Mouse (Mus musculus): ENCODE measurements around the gene Lrrtm3. TPM values are rescaled to one million over a fixed set of nuclear protein-coding genes. Genes with fewer than 3 reads are reported as not detected.

Lrrtm3 gene
- total and polyA plus RNA-seq, 3 experiments, result 0.08 to 0.43 (median 0.14) TPM

DNA sequence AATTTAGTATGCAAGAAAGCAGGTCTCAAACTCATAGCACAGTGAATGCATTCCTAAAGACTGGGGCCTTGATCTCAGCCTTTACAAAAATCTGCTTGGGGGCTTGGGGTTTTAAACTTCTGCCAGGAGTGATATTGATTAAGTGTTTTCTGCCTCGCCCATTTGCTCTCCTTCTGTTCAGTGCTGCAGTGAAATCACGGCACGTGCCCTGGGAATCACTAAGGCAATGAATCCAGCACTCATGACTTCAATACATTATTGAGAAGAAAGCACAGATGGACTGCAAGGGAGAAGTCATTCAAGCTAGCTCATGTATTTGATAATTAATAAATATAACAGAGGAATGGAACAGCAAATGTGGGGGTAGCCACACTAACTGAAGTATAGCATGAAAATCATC is 144.5 kb downstream of the Lrrtm3 start:
- Histone ChIP-seq H3K27ac (no peak overlapping the region), H3K36me3 (ENCODE audit: control insufficient read depth, insufficient read depth, low read length) (peaks cover 2% of the 10 kb centered on the region), H3K79me2 (replicated peaks; ENCODE audit: control insufficient read depth, insufficient read depth, low read length) (no peaks in the 10 kb centered on the region), H3K4me1 (ENCODE audit: control insufficient read depth, insufficient read depth, low read length) (peaks cover 2% of the 10 kb centered on the region), H3K9ac (ENCODE audit: low read depth, low read length) (no peak overlapping the region), H3K4me3 (no peak overlapping the region), H3K27me3 (ENCODE audit: control insufficient read depth, insufficient read depth, low read length) (no peaks in the 10 kb centered on the region)
- TF ChIP-seq EP300 (IDR thresholded peaks at IDR 0.05; ENCODE audit: insufficient read depth, low read depth, low read length) (no peak), CTCF (IDR thresholded peaks at IDR 0.05) (no peak), POLR2A (IDR thresholded peaks at IDR 0.05; ENCODE audit: insufficient read depth, low read depth, low read length) (no peak)
- 93% methylated on average over 3 of the region's 3 CpGs for WGBS
- intact Hi-C loops (cut with DNase I), result no loop called here
- no peak for DNase-seq

- H3K36me3 ChIP-seq (ENCODE audit: control insufficient read depth, insufficient read depth, low read length), result no peaks in the 10 kb centered on the region
- no peaks in the 10 kb centered on the region for H3K27me3 ChIP-seq (ENCODE audit: control insufficient read depth, insufficient read depth, low read length)
- no peaks in the 10 kb centered on the region for H3K79me2 ChIP-seq (replicated peaks; ENCODE audit: control insufficient read depth, insufficient read depth, low read length)
- no peak overlapping the region for H3K9ac ChIP-seq (ENCODE audit: low read depth, low read length)
- H3K27ac ChIP-seq, result no peak overlapping the region
- WGBS, result 59% methylated on average over 5 of the region's 5 CpGs
- no peaks in the 10 kb centered on the region for H3K4me1 ChIP-seq (ENCODE audit: control insufficient read depth, insufficient read depth, low read length)
- intact Hi-C loops (cut with DNase I), result no loop called here
- TF ChIP-seq EP300 (IDR thresholded peaks at IDR 0.05; ENCODE audit: insufficient read depth, low read depth, low read length) (no peak), CTCF (IDR thresholded peaks at IDR 0.05) (no peak), POLR2A (IDR thresholded peaks at IDR 0.05; ENCODE audit: insufficient read depth, low read depth, low read length) (no peak)
- no peak for DNase-seq
- no peak overlapping the region for H3K4me3 ChIP-seq
These were observed 156.1 kb downstream of the Lrrtm3 start for GRCm38 (mm10) chr10:63933946-63934345.

GRCm38 (mm10) chr10:63927334-63927733 is 162.7 kb downstream of the Lrrtm3 start, which contains the start of gene Gm10118:
Gene Gm10118 (minus strand): TSS chr10:63927434.
- Histone ChIP-seq H3K79me2 (replicated peaks; ENCODE audit: control insufficient read depth, insufficient read depth, low read length) (no peaks in the 10 kb centered on the region), H3K27me3 (ENCODE audit: control insufficient read depth, insufficient read depth, low read length) (no peaks in the 10 kb centered on the region), H3K27ac (no peak within 1 kb of the TSS), H3K4me1 (ENCODE audit: control insufficient read depth, insufficient read depth, low read length) (no peaks in the 10 kb centered on the region), H3K9ac (ENCODE audit: low read depth, low read length) (no peak within 1 kb of the TSS), H3K36me3 (ENCODE audit: control insufficient read depth, insufficient read depth, low read length) (no peaks in the 10 kb centered on the region), H3K4me3 (no peak within 1 kb of the TSS)
- intact Hi-C loops (cut with DNase I), result no loop called here
- no peak for DNase-seq
- TF ChIP-seq EP300 (IDR thresholded peaks at IDR 0.05; ENCODE audit: insufficient read depth, low read depth, low read length) (no peak), CTCF (IDR thresholded peaks at IDR 0.05) (no peak)

- TF ChIP-seq CTCF (IDR thresholded peaks at IDR 0.05) (no peak), EP300 (IDR thresholded peaks at IDR 0.05; ENCODE audit: insufficient read depth, low read depth, low read length) (no peak), POLR2A (IDR thresholded peaks at IDR 0.05; ENCODE audit: insufficient read depth, low read depth, low read length) (no peak)
- Histone ChIP-seq H3K36me3 (ENCODE audit: control insufficient read depth, insufficient read depth, low read length) (no peaks in the 10 kb centered on the region), H3K27ac (no peak overlapping the region), H3K4me3 (no peak overlapping the region), H3K79me2 (replicated peaks; ENCODE audit: control insufficient read depth, insufficient read depth, low read length) (no peaks in the 10 kb centered on the region), H3K27me3 (ENCODE audit: control insufficient read depth, insufficient read depth, low read length) (no peaks in the 10 kb centered on the region), H3K9ac (ENCODE audit: low read depth, low read length) (no peak overlapping the region), H3K4me1 (ENCODE audit: control insufficient read depth, insufficient read depth, low read length) (no peaks in the 10 kb centered on the region)
- DNase-seq, result no peak
- intact Hi-C loops (cut with DNase I), result no loop called here
These were observed 181.2 kb downstream of the Lrrtm3 start for GRCm38 (mm10) chr10:63908878-63909277.

GRCm38 (mm10) chr10:63899891-63900290 is 190.2 kb downstream of the Lrrtm3 start:
- no peaks in the 10 kb centered on the region for H3K27me3 ChIP-seq (ENCODE audit: control insufficient read depth, insufficient read depth, low read length)
- no peaks in the 10 kb centered on the region for H3K4me1 ChIP-seq (ENCODE audit: control insufficient read depth, insufficient read depth, low read length)
- no peaks in the 10 kb centered on the region for H3K79me2 ChIP-seq (replicated peaks; ENCODE audit: control insufficient read depth, insufficient read depth, low read length)
- TF ChIP-seq CTCF (IDR thresholded peaks at IDR 0.05), result no peak
- no peak for TF ChIP-seq POLR2A (IDR thresholded peaks at IDR 0.05; ENCODE audit: insufficient read depth, low read depth, low read length)
- no peak for TF ChIP-seq EP300 (IDR thresholded peaks at IDR 0.05; ENCODE audit: insufficient read depth, low read depth, low read length)
- H3K36me3 ChIP-seq (ENCODE audit: control insufficient read depth, insufficient read depth, low read length), result no peaks in the 10 kb centered on the region
- H3K4me3 ChIP-seq, result no peak overlapping the region
- H3K27ac ChIP-seq, result no peak overlapping the region
- intact Hi-C loops (cut with DNase I), result no loop called here
- DNase-seq, result no peak
- H3K9ac ChIP-seq (ENCODE audit: low read depth, low read length), result no peak overlapping the region

GRCm38 (mm10) chr10:63894612-63895011 is 195.5 kb downstream of the Lrrtm3 start:
- no peak overlapping the region for H3K27ac ChIP-seq
- no peaks in the 10 kb centered on the region for H3K79me2 ChIP-seq (replicated peaks; ENCODE audit: control insufficient read depth, insufficient read depth, low read length)
- H3K27me3 ChIP-seq (ENCODE audit: control insufficient read depth, insufficient read depth, low read length), result no peaks in the 10 kb centered on the region
- 90% methylated on average over 5 of the region's 5 CpGs for WGBS
- no peak for DNase-seq
- no peak for TF ChIP-seq POLR2A (IDR thresholded peaks at IDR 0.05; ENCODE audit: insufficient read depth, low read depth, low read length)
- no peak for TF ChIP-seq CTCF (IDR thresholded peaks at IDR 0.05)
- TF ChIP-seq EP300 (IDR thresholded peaks at IDR 0.05; ENCODE audit: insufficient read depth, low read depth, low read length), result no peak
- H3K36me3 ChIP-seq (ENCODE audit: control insufficient read depth, insufficient read depth, low read length), result no peaks in the 10 kb centered on the region
- H3K4me1 ChIP-seq (ENCODE audit: control insufficient read depth, insufficient read depth, low read length), result no peaks in the 10 kb centered on the region
- intact Hi-C loops (cut with DNase I), result no loop called here
- H3K9ac ChIP-seq (ENCODE audit: low read depth, low read length), result no peak overlapping the region
- H3K4me3 ChIP-seq, result no peak overlapping the region

Measured in heart, adult 2 months (tissue).